ENCODE assay signal across 7 mouse cellular contexts in genomic region chr4:151932576-151933504, GRCm38 (mm10). TPM values are rescaled to one million over a fixed set of nuclear protein-coding genes. Genes with fewer than 3 reads are reported as not detected.
A peak's percentile ranks its signal among the peaks of the same experiment; 100 is the strongest.
DNase-seq lines count a peak whose midpoint lies in the region; ATAC-seq and TF ChIP-seq lines count a peak whose summit lies in the region.

No protein-coding gene starts in this region.

- TF ChIP-seq EP300 in CH12.LX (IDR thresholded peaks at IDR 0.05; ENCODE audit: low read length) = no peak
- TF ChIP-seq EP300 in heart, postnatal 0 days (IDR thresholded peaks at IDR 0.05; ENCODE audit: low read depth) = no peak

- H3K79me2 ChIP-seq in CH12.LX (replicated peaks; ENCODE audit: control insufficient read depth, extremely low read depth, insufficient read depth, poor library complexity, severe bottlenecking) = peaks cover 40% of the 10 kb centered on the region

- H3K36me3 ChIP-seq in CH12.LX (replicated peaks in 1 of 2; ENCODE audit: control insufficient read depth in 1 of 2, insufficient read depth in 1 of 2, low read length in 1 of 2) = peaks cover 0 to 17% of the 10 kb centered on the region in 2 experiments
- H3K36me3 ChIP-seq in heart, postnatal 0 days (replicated peaks; ENCODE audit: control insufficient read depth, insufficient read depth, low read length) = no peaks in the 10 kb centered on the region

- TF ChIP-seq POLR2A in CH12.LX (IDR thresholded peaks at IDR 0.05; ENCODE audit: low read depth, low read length) = no peak

- in situ Hi-C loops in CH12.LX (cut with MboI; ENCODE audit: low pct_ligation_motif_present, low pct_unique_long_range_greater_than_20kb, low sequenced_read_pairs) = no loop called here

- WGBS in heart, postnatal 0 days = 69% methylated on average over 13 of the region's 13 CpGs

- peak; percentile 22 for DNase-seq in CD4-positive, CD25-positive, alpha-beta regulatory T cell, adult 2 months (ENCODE audit: low read depth, low spot score)
- no peak for DNase-seq in CH12.LX (ENCODE audit: extremely low read depth)
- no peak for DNase-seq in heart, postnatal 0 days (ENCODE audit: low spot score)
- DNase-seq in thymus, postnatal 4 days = peak; percentile 54
- no peak for DNase-seq in gastrocnemius, adult 18-20 months (ENCODE audit: low spot score)
- no peak for DNase-seq in urinary bladder, postnatal 4 days (ENCODE audit: low spot score in 2 of 2)

- no peak for TF ChIP-seq CTCF in CH12.LX (conservative IDR thresholded peaks at IDR 0.05 in 1 of 2, IDR thresholded peaks at IDR 0.05 in 1 of 2; ENCODE audit: low read depth in 2 of 2, low read length in 2 of 2)
- no peak for TF ChIP-seq CTCF in heart, postnatal 0 days (IDR thresholded peaks at IDR 0.05; ENCODE audit: low read depth)

- no peaks in the 10 kb centered on the region for H3K9me3 ChIP-seq in CH12.LX (replicated peaks; ENCODE audit: low read length)
- H3K9me3 ChIP-seq in heart, postnatal 0 days (replicated peaks; ENCODE audit: control insufficient read depth, low read length) = no peaks in the 10 kb centered on the region

- H3K27me3 ChIP-seq in CH12.LX (replicated peaks) = peaks cover 10% of the 10 kb centered on the region
- no peaks in the 10 kb centered on the region for H3K27me3 ChIP-seq in heart, postnatal 0 days (ENCODE audit: control insufficient read depth, insufficient read depth, low read length)

- peak overlapping the region; percentile 41 to 100 (median 58) for H3K4me3 ChIP-seq in CH12.LX (replicated peaks in 1 of 3; ENCODE audit: low read depth in 2 of 3, low read length in 2 of 3, poor library complexity in 1 of 3)
- H3K4me3 ChIP-seq in heart, postnatal 0 days (ENCODE audit: low read depth, low read length) = peak overlapping the region; percentile 90

- H3K4me2 ChIP-seq in CH12.LX (ENCODE audit: insufficient read depth, low read depth, poor library complexity, severe bottlenecking) = no peak overlapping the region; the same call in 1 of the 2 replicates
- 0 out of 2 replicates have a peak overlapping the region, but pooled peaks have one; percentile 33 for H3K4me2 ChIP-seq in heart, postnatal 0 days (ENCODE audit: low read depth, low read length)

- no peak overlapping the region for H3K27ac ChIP-seq in CH12.LX (ENCODE audit: insufficient read depth, low read depth)
- H3K27ac ChIP-seq in heart, postnatal 0 days (ENCODE audit: low read depth) = no peak overlapping the region

- TF ChIP-seq RAD21 in CH12.LX (IDR thresholded peaks at IDR 0.05; ENCODE audit: low read depth, low read length) = no peak

- peaks cover 10 to 30% of the 10 kb centered on the region in 2 experiments for H3K4me1 ChIP-seq in CH12.LX (ENCODE audit: control insufficient read depth in 1 of 2, insufficient read depth in 2 of 2)
- H3K4me1 ChIP-seq in heart, postnatal 0 days (ENCODE audit: control insufficient read depth, insufficient read depth) = peaks cover 10% of the 10 kb centered on the region

- H3K9ac ChIP-seq in CH12.LX (ENCODE audit: insufficient read depth, low read depth) = no peak overlapping the region
- H3K9ac ChIP-seq in heart, postnatal 0 days (replicated peaks; ENCODE audit: low read depth, low read length) = no peak overlapping the region

- ATAC-seq in heart, postnatal 0 days (ENCODE audit: insufficient read depth, low read depth) = no peak; the same call in 1 of the 2 replicates
- peak; percentile 18 for ATAC-seq in megakaryocyte progenitor cell, adult 5-6 weeks (replicated peaks; ENCODE audit: poor library complexity)

- dilution Hi-C loops in CH12.LX (cut with MboI; ENCODE audit: extremely low pct_ligation_motif_present, extremely low pct_unique_long_range_greater_than_20kb, low sequenced_read_pairs) = no loop called here

TF ChIP-seq in CH12.LX, 34 proteins besides CTCF, POLR2A, EP300 and RAD21:
- TF ChIP-seq KAT2A (IDR thresholded peaks at IDR 0.05; ENCODE audit: insufficient replicate concordance, low read length) (no peak), E2F4 (IDR thresholded peaks at IDR 0.05; ENCODE audit: insufficient replicate concordance, low read depth, low read length) (no peak), ETS1 (conservative IDR thresholded peaks at IDR 0.05; ENCODE audit: low read depth, low read length) (no peak), HCFC1 (IDR thresholded peaks at IDR 0.05; ENCODE audit: low read depth, low read length) (no peak), JUND (conservative IDR thresholded peaks at IDR 0.05; ENCODE audit: low read depth, low read length) (no peak), TBP (conservative IDR thresholded peaks at IDR 0.05; ENCODE audit: low read depth, low read length) (no peak)
TF ChIP-seq in CH12.LX: peak in this region for 0.

RNA-seq across cellular contexts. Expression of gene Dnajc11, which starts 0.7 kb away (rescaled TPM):
- 63.5 and 81.2 TPM in 2 replicates for total RNA-seq in CH12.LX (2012; rRNA removed)
- 73.7 and 75.6 TPM in 2 replicates for total RNA-seq in CH12.LX (2014; rRNA removed)
- polyA plus RNA-seq in CH12.LX (2012; ENCODE audit: insufficient read length, low read depth) = 102 and 133 TPM in 2 replicates
- total RNA-seq in heart, postnatal 0 days (2014; rRNA removed; ENCODE audit: low replicate concordance) = 92.5 and 95.3 TPM in 2 replicates
- polyA plus RNA-seq in heart, postnatal 0 days (2015; fragmentation: Nextera tagmentation; extraction: Ambion mirVana) = 41.4 and 47.7 TPM in 2 replicates
- 35.5 and 45.2 TPM in 2 replicates for total RNA-seq in megakaryocyte progenitor cell, adult 5-6 weeks (2015)
- 89.2 and 106 TPM in 2 replicates for total RNA-seq in megakaryocyte progenitor cell, adult 5-6 weeks (2017)
- total RNA-seq in gastrocnemius, adult 18-20 months (2021) = 10 to 100 TPM; 47.9 to 52.6 TPM

RNA-seq across cellular contexts. Expression of gene Thap3, which starts 56.0 kb away (rescaled TPM):
- 20.0 and 27.6 TPM in 2 replicates for total RNA-seq in CH12.LX (2012; rRNA removed)
- 10.1 and 12.8 TPM in 2 replicates for total RNA-seq in CH12.LX (2014; rRNA removed)
- 11.0 and 11.7 TPM in 2 replicates for polyA plus RNA-seq in CH12.LX (2012; ENCODE audit: insufficient read length, low read depth)
- 16.9 and 23.2 TPM in 2 replicates for total RNA-seq in heart, postnatal 0 days (2014; rRNA removed; ENCODE audit: low replicate concordance)
- polyA plus RNA-seq in heart, postnatal 0 days (2015; fragmentation: Nextera tagmentation; extraction: Ambion mirVana) = 22.0 and 27.4 TPM in 2 replicates
- total RNA-seq in megakaryocyte progenitor cell, adult 5-6 weeks (2015) = 7.2 and 8.0 TPM in 2 replicates
- total RNA-seq in megakaryocyte progenitor cell, adult 5-6 weeks (2017) = 6.1 and 6.4 TPM in 2 replicates
- 10 to 100 TPM; 30.0 to 33.3 TPM for total RNA-seq in gastrocnemius, adult 18-20 months (2021)

Comparison
In these comparisons a context has a peak if more than half of its experiments do, and no peak if none do; other contexts are left out.
1. DNase-seq: peak in CD4-positive, CD25-positive, alpha-beta regulatory T cell, adult 2 months (single experiment) and thymus, postnatal 4 days (single experiment); none in CH12.LX (single experiment), heart, postnatal 0 days (single experiment), gastrocnemius, adult 18-20 months (single experiment) and urinary bladder, postnatal 4 days (0 of 2).